Mouse (Mus musculus) heart, postnatal 0 days (tissue): ENCODE results near the gene Tmem235. TPM values are rescaled to one million over a fixed set of nuclear protein-coding genes. Genes with fewer than 3 reads are reported as not detected.

Source experiments
- ATAC-seq: fragments of 200-750 bp; cut with Nextera tagmentation; 2 replicates; pipeline ENCODE4 v1.8.0; 2017; ENCODE audit warnings: low read depth, moderate number of reproducible peaks, moderate library complexity; ENCODE audit not compliant: insufficient read depth
- DNase-seq: peaks from one replicate; pipeline ENCODE4 v3.0.0-alpha.2; 2016; ENCODE audit warnings: low spot score
- H3K27ac ChIP-seq: fragments of 300-500 bp; sonication (generic); 2 replicates; pipeline ENCODE4 v1.5.1; 2014; ENCODE audit warnings: low read depth, mild to moderate bottlenecking
- H3K27me3 ChIP-seq: fragments of 300-500 bp; sonication (generic); 2 replicates; pipeline ENCODE4 v1.6.1; 2014; ENCODE audit warnings: low read length, mixed read lengths; ENCODE audit not compliant: control insufficient read depth, insufficient read depth
- H3K36me3 ChIP-seq: fragments of 300-500 bp; sonication (generic); replicated peaks from 2 replicates; pipeline ENCODE4 v1.6.1; 2014; ENCODE audit warnings: low read length, mixed read lengths; ENCODE audit not compliant: control insufficient read depth, insufficient read depth
- H3K4me1 ChIP-seq: fragments of 300-500 bp; sonication (generic); 2 replicates; pipeline ENCODE4 v1.6.1; 2014; ENCODE audit warnings: antibody characterized with exemption; ENCODE audit not compliant: control insufficient read depth, insufficient read depth
- H3K4me2 ChIP-seq: fragments of 300-500 bp; sonication (generic); 2 replicates; pipeline ENCODE4 v1.6.1; 2014; ENCODE audit warnings: low read depth, mild to moderate bottlenecking, low read length, moderate library complexity
- H3K4me3 ChIP-seq: fragments of 300-500 bp; sonication (generic); 2 replicates; pipeline ENCODE4 v1.5.1; 2014; ENCODE audit warnings: low read depth, low read length
- H3K9ac ChIP-seq: fragments of 300-500 bp; sonication (generic); replicated peaks from 2 replicates; pipeline ENCODE4 v1.6.1; 2014; ENCODE audit warnings: low read depth, low read length, mixed read lengths
- H3K9me3 ChIP-seq: fragments of 300-500 bp; sonication (generic); replicated peaks from 2 replicates; pipeline ENCODE4 v1.6.1; 2016; ENCODE audit warnings: low read length; ENCODE audit not compliant: control insufficient read depth
- CTCF ChIP-seq: IDR thresholded peaks from 2 replicates; pipeline ENCODE4 v1.5.1; 2016; ENCODE audit warnings: antibody characterized with exemption, control low read depth, low read depth
- EP300 ChIP-seq: IDR thresholded peaks from 2 replicates; pipeline ENCODE4 v1.6.1; 2016; ENCODE audit warnings: antibody characterized with exemption, low read depth
- WGBS: fragments of 180-500 bp; shearing (Covaris S2); extraction: QIAGEN DNeasy Blood & Tissue Kit; methylation state at CpG from one replicate; pipeline ENCODE4 v1.1.7; 2014; 5-methylcytosine and 5-hydroxymethylcytosine counted together
- polyA plus RNA-seq: library from polyadenylated mRNA; unstranded; fragments of >200 nt; fragmentation: Nextera tagmentation; extraction: Ambion mirVana; gene quantifications from 2 replicates; pipeline ENCODE4 v1.2.1, GENCODE M21; 2015
- total RNA-seq: library from RNA; depleted of rRNA; stranded (reverse); fragments of >200 nt; gene quantifications from 2 replicates; pipeline ENCODE4 v1.2.3, GENCODE M21; 2014; ENCODE audit warnings: low replicate concordance; rRNA removed

The Tmem235 gene
- total and polyA plus RNA-seq, 2 experiments from 2014 or later = not detected

DNA sequence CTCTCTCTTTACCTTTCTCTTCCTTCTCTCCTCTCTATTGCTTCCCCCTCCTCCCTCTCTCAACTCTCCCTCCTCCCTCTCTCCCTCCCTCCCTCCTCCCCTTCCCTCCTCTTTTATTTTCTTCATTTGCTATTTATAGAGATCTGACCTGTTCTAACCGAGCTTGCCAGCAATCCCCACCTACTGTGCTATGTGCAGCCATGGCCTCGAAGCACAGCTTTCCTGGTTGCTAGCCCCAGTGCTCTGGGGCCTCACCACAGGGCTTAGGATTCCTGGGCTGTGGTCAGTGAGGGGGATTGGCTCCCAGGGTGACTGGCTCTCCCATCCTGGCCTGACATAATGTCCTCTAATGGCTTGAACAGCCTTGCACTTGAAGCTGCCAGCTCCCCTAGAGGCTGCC, 36.0 kb downstream of the Tmem235 start:
- H3K36me3 ChIP-seq = no peaks in the 10 kb centered on the region
- no peaks in the 10 kb centered on the region for H3K4me1 ChIP-seq
- 0 out of 2 replicates have a peak overlapping the region, but pooled peaks have one; percentile 51 for H3K27ac ChIP-seq
- no peak for DNase-seq
- TF ChIP-seq EP300 (no peak), CTCF (no peak)
- no peak overlapping the region for H3K4me2 ChIP-seq
- WGBS = 21% methylated on average over 2 of the region's 2 CpGs
- peak; percentile 67 for ATAC-seq
- H3K27me3 ChIP-seq = no peaks in the 10 kb centered on the region
- no peak overlapping the region for H3K4me3 ChIP-seq
- H3K9me3 ChIP-seq = no peaks in the 10 kb centered on the region
- no peak overlapping the region for H3K9ac ChIP-seq

DNA sequence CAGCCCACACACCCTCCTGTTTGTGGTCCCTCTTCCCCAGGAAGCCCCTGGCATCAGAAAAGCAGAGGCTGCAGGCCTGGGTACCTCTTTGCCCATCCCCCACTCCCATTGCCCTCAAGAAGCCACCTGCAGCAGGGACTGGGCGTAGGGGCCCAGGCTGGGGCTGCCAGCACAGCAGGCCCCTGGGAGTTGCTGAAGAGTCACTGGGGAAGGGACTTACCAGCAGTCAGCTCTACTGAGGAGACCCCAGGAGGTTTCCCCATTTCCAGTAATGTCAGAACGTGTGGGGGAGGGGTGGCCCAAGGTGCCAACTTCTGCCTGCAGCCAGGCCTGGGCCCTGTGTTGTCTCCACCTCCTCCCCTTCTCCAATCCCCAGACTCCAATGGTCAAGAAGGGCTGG, 41.7 kb downstream of the Tmem235 start:
- Histone ChIP-seq H3K9ac (no peak overlapping the region), H3K4me1 (no peaks in the 10 kb centered on the region), H3K36me3 (no peaks in the 10 kb centered on the region), H3K4me3 (no peak overlapping the region), H3K9me3 (no peaks in the 10 kb centered on the region), H3K27ac (no peak overlapping the region), H3K27me3 (no peaks in the 10 kb centered on the region), H3K4me2 (no peak overlapping the region)
- WGBS = 71% methylated on average over 2 of the region's 2 CpGs
- ATAC-seq (no peak), DNase-seq (no peak)
- TF ChIP-seq EP300 (no peak), CTCF (no peak)

DNA sequence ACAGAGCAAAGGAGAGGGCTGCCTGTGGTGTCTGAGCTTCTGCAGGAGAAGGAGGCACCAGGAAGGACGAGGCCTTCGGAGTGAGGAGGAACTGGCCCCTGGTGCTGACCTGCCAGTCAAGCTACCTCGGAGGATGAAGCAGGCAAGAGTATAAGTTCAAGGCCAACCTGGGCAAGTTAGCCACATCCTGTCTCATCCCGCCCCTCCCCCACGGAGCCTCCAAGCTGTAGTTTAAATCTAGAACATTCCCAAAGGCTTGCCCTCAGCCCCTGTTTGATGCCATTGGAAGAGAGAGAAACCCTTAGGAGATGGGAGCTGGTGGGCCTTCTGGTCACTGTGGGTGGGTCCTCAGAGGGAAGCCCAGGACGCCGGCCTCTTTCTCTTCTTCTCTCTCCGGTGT, 43.9 kb downstream of the Tmem235 start:
- DNase-seq (no peak), ATAC-seq (no peak)
- Histone ChIP-seq H3K9me3 (no peaks in the 10 kb centered on the region), H3K4me1 (no peaks in the 10 kb centered on the region), H3K27ac (no peak overlapping the region), H3K27me3 (no peaks in the 10 kb centered on the region), H3K4me2 (no peak overlapping the region), H3K4me3 (no peak overlapping the region), H3K9ac (no peak overlapping the region), H3K36me3 (no peaks in the 10 kb centered on the region)
- 77% methylated on average over 8 of the region's 8 CpGs for WGBS
- TF ChIP-seq CTCF = no peak
- no peak for TF ChIP-seq EP300

GRCm38 (mm10) chr11:117909337-117909736, 48.8 kb downstream of the Tmem235 start:
- Histone ChIP-seq H3K9ac (no peak overlapping the region), H3K9me3 (no peaks in the 10 kb centered on the region), H3K4me2 (no peak overlapping the region), H3K27ac (no peak overlapping the region), H3K36me3 (no peaks in the 10 kb centered on the region), H3K4me3 (no peak overlapping the region), H3K27me3 (no peaks in the 10 kb centered on the region), H3K4me1 (no peaks in the 10 kb centered on the region)
- 79% methylated on average over 8 of the region's 8 CpGs for WGBS
- TF ChIP-seq EP300 (no peak), CTCF (no peak)
- DNase-seq = no peak
- ATAC-seq = no peak

DNA sequence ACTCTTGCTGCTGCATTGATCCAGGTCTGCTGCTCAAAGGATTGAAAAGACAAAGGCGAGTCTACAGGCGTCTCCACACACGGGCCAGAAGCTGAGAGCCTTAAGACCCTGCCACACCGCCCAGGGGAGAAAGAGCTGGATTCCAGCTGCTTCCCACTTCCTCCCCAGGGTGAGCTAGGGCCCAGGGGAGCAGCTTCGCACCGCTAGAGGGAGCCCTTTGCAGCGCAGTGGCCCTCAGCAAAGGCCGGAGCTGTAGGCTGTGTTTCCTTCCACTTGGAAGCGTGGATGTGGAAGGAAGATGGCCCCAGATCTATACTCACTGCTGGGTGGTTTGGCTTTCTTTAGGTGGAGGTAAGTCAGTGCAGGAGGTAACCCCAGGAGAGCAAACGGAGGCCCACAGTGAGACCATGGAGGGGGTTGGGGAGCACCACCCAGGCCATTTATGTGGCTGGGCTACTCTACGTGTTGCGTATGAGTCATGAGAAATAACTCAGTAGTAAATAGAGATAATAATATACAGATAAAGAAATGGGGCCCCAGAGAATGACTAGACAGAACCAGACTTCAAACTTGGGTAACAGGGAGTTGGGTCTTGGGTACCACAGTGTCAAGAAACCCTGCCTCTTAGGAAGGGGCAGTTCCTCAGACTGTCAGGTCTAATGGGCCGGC, 52.3 kb downstream of the Tmem235 start:
- H3K9ac ChIP-seq = no peak overlapping the region
- H3K36me3 ChIP-seq = no peaks in the 10 kb centered on the region
- H3K27ac ChIP-seq = no peak overlapping the region
- 0 out of 2 replicates have a peak, but pooled peaks cover 4% of the 10 kb centered on the region for H3K9me3 ChIP-seq
- no peaks in the 10 kb centered on the region for H3K27me3 ChIP-seq
- 0 out of 2 replicates have a peak overlapping the region, but pooled peaks have one; percentile 5 for H3K4me2 ChIP-seq
- DNase-seq = peak; percentile 75
- ATAC-seq = peak; percentile 85
- TF ChIP-seq CTCF = peak; percentile 92
- no peak for TF ChIP-seq EP300
- H3K4me1 ChIP-seq = no peaks in the 10 kb centered on the region
- 31% methylated on average over 13 of the region's 13 CpGs for WGBS
- no peak overlapping the region for H3K4me3 ChIP-seq

DNA sequence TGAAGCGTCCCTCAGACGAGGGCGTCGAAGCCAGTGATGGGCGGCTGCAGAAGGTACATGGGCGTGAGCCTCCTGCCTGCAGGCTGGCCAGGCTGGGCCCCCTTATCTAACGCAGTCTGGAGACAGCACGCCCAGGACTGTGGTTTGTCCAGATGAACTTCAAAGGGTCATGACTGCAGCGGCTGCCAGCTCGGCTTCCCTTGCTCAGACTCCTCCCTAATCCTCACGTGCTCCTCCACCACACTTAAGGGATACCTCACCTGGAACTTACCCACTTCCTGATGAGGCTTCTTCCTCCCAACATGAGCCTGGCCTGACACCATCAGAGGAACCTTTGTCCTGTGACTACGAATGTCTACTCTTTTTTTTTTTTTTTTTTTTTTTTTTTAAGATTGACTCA, 54.0 kb downstream of the Tmem235 start:
- Histone ChIP-seq H3K4me1 (no peaks in the 10 kb centered on the region), H3K4me2 (no peak overlapping the region), H3K27ac (no peak overlapping the region), H3K9ac (no peak overlapping the region), H3K27me3 (no peaks in the 10 kb centered on the region), H3K4me3 (no peak overlapping the region), H3K9me3 (0 out of 2 replicates have a peak, but pooled peaks cover 4% of the 10 kb centered on the region), H3K36me3 (no peaks in the 10 kb centered on the region)
- no peak; the same call in 1 of the 2 replicates for ATAC-seq
- WGBS = 25% methylated on average over 12 of the region's 12 CpGs
- TF ChIP-seq EP300 (no peak), CTCF (no peak)
- DNase-seq = no peak

Other genes starting within 250 kb of the Tmem235 start
- gene Tnrc6c, start 206.5 kb upstream of the Tmem235 start, total RNA-seq = 24.2 and 24.4 TPM in 2 replicates
- 6.2 and 6.8 TPM in 2 replicates for gene Tnrc6c, start 206.5 kb upstream of the Tmem235 start, polyA plus RNA-seq
- gene Tmc8, start 78.7 kb upstream of the Tmem235 start, total RNA-seq = 2.6 and 8.7 TPM in 2 replicates
- gene Tmc8, start 78.7 kb upstream of the Tmem235 start, polyA plus RNA-seq = 1.4 and 2.3 TPM in 2 replicates
- gene Tmc6, start 78.6 kb upstream of the Tmem235 start, total RNA-seq = 23.4 and 31.8 TPM in 2 replicates
- gene Tmc6, start 78.6 kb upstream of the Tmem235 start, polyA plus RNA-seq = 16.3 and 20.4 TPM in 2 replicates
- gene 6030468B19Rik, start 63.1 kb upstream of the Tmem235 start, total RNA-seq = not detected in 2 replicates
- not detected in 2 replicates for gene 6030468B19Rik, start 63.1 kb upstream of the Tmem235 start, polyA plus RNA-seq
- 2.6 TPM in 1 of 2 replicates, not detected in the other for gene Gm20708, start 51.1 kb upstream of the Tmem235 start, total RNA-seq
- 0.52 and 0.68 TPM in 2 replicates for gene Gm20708, start 51.1 kb upstream of the Tmem235 start, polyA plus RNA-seq
- gene Syngr2, start 51.1 kb upstream of the Tmem235 start, total RNA-seq = 151 TPM in 2 replicates
- gene Syngr2, start 51.1 kb upstream of the Tmem235 start, polyA plus RNA-seq = 95.2 and 105 TPM in 2 replicates
- 14.5 and 17.6 TPM in 2 replicates for gene Afmid, start 34.8 kb upstream of the Tmem235 start, total RNA-seq
- 13.1 and 16.5 TPM in 2 replicates for gene Afmid, start 34.8 kb upstream of the Tmem235 start, polyA plus RNA-seq
- 103 and 117 TPM in 2 replicates for gene Tk1, start 34.7 kb upstream of the Tmem235 start, total RNA-seq
- 41.4 and 44.0 TPM in 2 replicates for gene Tk1, start 34.7 kb upstream of the Tmem235 start, polyA plus RNA-seq
- 36.1 and 56.8 TPM in 2 replicates for gene Birc5, start 11.5 kb upstream of the Tmem235 start, total RNA-seq
- 83.6 and 85.0 TPM in 2 replicates for gene Birc5, start 11.5 kb upstream of the Tmem235 start, polyA plus RNA-seq
- gene Tha1, start 12.7 kb downstream of the Tmem235 start, total RNA-seq = 7.4 and 7.8 TPM in 2 replicates
- gene Tha1, start 12.7 kb downstream of the Tmem235 start, polyA plus RNA-seq = 9.4 and 9.5 TPM in 2 replicates
- 5.7 and 13.1 TPM in 2 replicates for gene Socs3, start 109.3 kb downstream of the Tmem235 start, total RNA-seq
- 4.0 and 5.1 TPM in 2 replicates for gene Socs3, start 109.3 kb downstream of the Tmem235 start, polyA plus RNA-seq
- gene Pgs1, start 125.5 kb downstream of the Tmem235 start, total RNA-seq = 27.2 and 33.0 TPM in 2 replicates
- 20.3 and 21.8 TPM in 2 replicates for gene Pgs1, start 125.5 kb downstream of the Tmem235 start, polyA plus RNA-seq